Mouse (Mus musculus): Measurements from ENCODE around the gene Mapre1.

GRCm38 (mm10) chr2:153724871-153725270 is 16.2 kb upstream of the Mapre1 start:
- TF ChIP-seq CTCF (IDR thresholded peaks at IDR 0.05; ENCODE audit: low read depth, low read length): no peak
- TF ChIP-seq GATA1 (IDR thresholded peaks at IDR 0.05; ENCODE audit: borderline replicate concordance, low read length): no peak
- TF ChIP-seq TAL1 (conservative IDR thresholded peaks at IDR 0.05; ENCODE audit: low read depth, low read length): no peak
- TF ChIP-seq GATA2 (IDR thresholded peaks at IDR 0.05; ENCODE audit: borderline replicate concordance, low read depth, low read length): no peak
- TF ChIP-seq POLR2AphosphoS5 (IDR thresholded peaks at IDR 0.05; ENCODE audit: insufficient replicate concordance, low read depth, low read length): no peak

Data from G1E (cell line).